Mouse (Mus musculus) small intestine, adult 2 months (tissue): ENCODE results near the gene Aff2. TPM values are rescaled to one million over a fixed set of nuclear protein-coding genes. Genes with fewer than 3 reads are reported as not detected.

Source experiments
- H3K27ac ChIP-seq: fragments of 200-500 bp; 2 replicates; pipeline ENCODE4 v1.5.1; 2012; ENCODE audit warnings: low read depth, low read length, control low read depth, inconsistent platforms; ENCODE audit not compliant: insufficient read depth
- H3K27me3 ChIP-seq: fragments of 200-500 bp; 2 replicates; pipeline ENCODE4 v1.6.1; 2012; ENCODE audit warnings: mild to moderate bottlenecking, moderate library complexity, low read length, inconsistent platforms; ENCODE audit not compliant: control insufficient read depth, insufficient read depth
- H3K36me3 ChIP-seq: fragments of 200-500 bp; 2 replicates; pipeline ENCODE4 v1.6.1; 2012; ENCODE audit warnings: mild to moderate bottlenecking, low read length, control low read depth, inconsistent platforms; ENCODE audit not compliant: control insufficient read depth, insufficient read depth
- H3K4me1 ChIP-seq: fragments of 200-500 bp; 2 replicates; pipeline ENCODE4 v1.6.1; 2012; ENCODE audit warnings: low read length, inconsistent platforms, mixed read lengths; ENCODE audit not compliant: control insufficient read depth, insufficient read depth, insufficient read length
- H3K4me3 ChIP-seq: fragments of 200-500 bp; 2 replicates; pipeline ENCODE4 v1.5.1; 2012; ENCODE audit warnings: low read depth, mild to moderate bottlenecking, control low read depth, inconsistent platforms, low read length, moderate library complexity
- CTCF ChIP-seq: fragments of 200-500 bp; IDR thresholded peaks from 2 replicates; pipeline ENCODE4 v1.5.1; 2012; ENCODE audit warnings: low read depth, mild to moderate bottlenecking, control low read depth, inconsistent platforms, low read length, moderate library complexity, mixed read lengths; ENCODE audit not compliant: insufficient replicate concordance, insufficient read length; ENCODE audit errors: extremely low read depth
- POLR2A ChIP-seq: fragments of 200-500 bp; IDR thresholded peaks from 2 replicates; pipeline ENCODE4 v1.6.1; 2012; ENCODE audit warnings: low read depth, mild to moderate bottlenecking, control low read depth, inconsistent platforms, low read length, moderate library complexity
- WGBS: fragments of 180-500 bp; shearing (Covaris S2); methylation state at CpG from one replicate; pipeline ENCODE4 v1.1.7; 2018; 5-methylcytosine and 5-hydroxymethylcytosine counted together
- polyA plus RNA-seq: library from polyadenylated mRNA; depleted of rRNA; stranded (reverse); fragments of >200 nt; gene quantifications from 2 replicates; pipeline ENCODE4 v1.2.3, GENCODE M21; 2012

Gene Aff2
- polyA plus RNA-seq, 1 experiment = 0.11 TPM

GRCm38 (mm10) chrX:69373341-69373740 is 13.2 kb downstream of the Aff2 start:
- 55% methylated on average over 2 of the region's 2 CpGs for WGBS
- H3K27ac ChIP-seq = no peak overlapping the region
- H3K36me3 ChIP-seq = no peaks in the 10 kb centered on the region
- no peaks in the 10 kb centered on the region for H3K27me3 ChIP-seq
- no peak overlapping the region for H3K4me3 ChIP-seq
- H3K4me1 ChIP-seq = no peaks in the 10 kb centered on the region
- TF ChIP-seq CTCF (no peak), POLR2A (no peak)

GRCm38 (mm10) chrX:69389738-69390137 is 29.6 kb downstream of the Aff2 start:
- 25% methylated on average over 1 of the region's 1 CpGs for whole genome bisulfite sequencing

GRCm38 (mm10) chrX:69415043-69415442 is 54.9 kb downstream of the Aff2 start:
- no peaks in the 10 kb centered on the region for H3K27me3 ChIP-seq

More at GRCm38 (mm10) chrX:69389738-69390137, 29.6 kb downstream of the Aff2 start:
- H3K4me1 ChIP-seq = no peaks in the 10 kb centered on the region
- TF ChIP-seq CTCF = no peak
- TF ChIP-seq POLR2A = no peak
- no peaks in the 10 kb centered on the region for H3K27me3 ChIP-seq
- no peak overlapping the region for H3K27ac ChIP-seq
- no peaks in the 10 kb centered on the region for H3K36me3 ChIP-seq
- no peak overlapping the region for H3K4me3 ChIP-seq

GRCm38 (mm10) chrX:69438422-69438821 is 78.3 kb downstream of the Aff2 start:
- H3K36me3 ChIP-seq = no peaks in the 10 kb centered on the region
- no peak overlapping the region for H3K27ac ChIP-seq
- WGBS = 80% methylated on average over 3 of the region's 3 CpGs
- no peaks in the 10 kb centered on the region for H3K4me1 ChIP-seq
- no peak overlapping the region for H3K4me3 ChIP-seq
- TF ChIP-seq CTCF (no peak), POLR2A (no peak)
- H3K27me3 ChIP-seq = no peaks in the 10 kb centered on the region

More at GRCm38 (mm10) chrX:69415043-69415442, 54.9 kb downstream of the Aff2 start:
- no peaks in the 10 kb centered on the region for H3K36me3 ChIP-seq
- no peak overlapping the region for H3K27ac ChIP-seq
- no peak for TF ChIP-seq CTCF
- no peak for TF ChIP-seq POLR2A
- 12% methylated on average over 1 of the region's 1 CpGs for WGBS
- no peaks in the 10 kb centered on the region for H3K4me1 ChIP-seq
- H3K4me3 ChIP-seq = no peak overlapping the region

GRCm38 (mm10) chrX:69441937-69442336 is 81.8 kb downstream of the Aff2 start:
- no peak overlapping the region for H3K27ac ChIP-seq
- no peaks in the 10 kb centered on the region for H3K4me1 ChIP-seq
- H3K27me3 ChIP-seq = no peaks in the 10 kb centered on the region
- H3K4me3 ChIP-seq = no peak overlapping the region
- H3K36me3 ChIP-seq = no peaks in the 10 kb centered on the region
- no peak for TF ChIP-seq POLR2A
- no peak for TF ChIP-seq CTCF

- no peaks in the 10 kb centered on the region for H3K36me3 ChIP-seq
- H3K4me3 ChIP-seq = no peak overlapping the region
- H3K27ac ChIP-seq = no peak overlapping the region
- TF ChIP-seq CTCF = no peak
- no peak for TF ChIP-seq POLR2A
- no peaks in the 10 kb centered on the region for H3K27me3 ChIP-seq
- WGBS = 75% methylated on average over 2 of the region's 2 CpGs
- H3K4me1 ChIP-seq = no peaks in the 10 kb centered on the region
Observed at GRCm38 (mm10) chrX:69460896-69461295, 100.8 kb downstream of the Aff2 start.

- no peaks in the 10 kb centered on the region for H3K27me3 ChIP-seq
- 44% methylated on average over 3 of the region's 3 CpGs for WGBS
Observed at GRCm38 (mm10) chrX:69502061-69502460, 142.0 kb downstream of the Aff2 start.

More at GRCm38 (mm10) chrX:69502061-69502460, 142.0 kb downstream of the Aff2 start:
- Histone ChIP-seq H3K27ac (no peak overlapping the region), H3K36me3 (no peaks in the 10 kb centered on the region), H3K4me3 (no peak overlapping the region), H3K4me1 (no peaks in the 10 kb centered on the region)
- TF ChIP-seq POLR2A (no peak), CTCF (no peak)
